Mouse (Mus musculus) forebrain, embryonic 11.5 days (tissue): ENCODE results near the gene Ccl28. TPM values are rescaled to one million over a fixed set of nuclear protein-coding genes. Genes with fewer than 3 reads are reported as not detected.
A peak's percentile ranks its signal among the peaks of the same experiment; 100 is the strongest.
"Not testable (repeated sequence)": the region's sequence is repeated elsewhere in the genome, so short reads cannot be mapped to it uniquely, and the experiment has no call there.

Source experiments
- ATAC-seq: fragments of 200-750 bp; cut with Nextera tagmentation; replicated peaks from 2 replicates; pipeline ENCODE4 v1.8.0; 2017; ENCODE audit warnings: moderate TSS enrichment; ENCODE audit not compliant: low FRiP score
- DNase-seq: peaks from one replicate; pipeline ENCODE4 v3.0.0-alpha.2; 2017; ENCODE audit warnings: low spot score
- H3K27ac ChIP-seq: fragments of 300-500 bp; sonication (generic); 2 replicates; pipeline ENCODE4 v1.5.1; 2014; ENCODE audit warnings: low read depth, low read length
- H3K27me3 ChIP-seq: fragments of 300-500 bp; sonication (generic); 2 replicates; pipeline ENCODE4 v1.6.1; 2014; ENCODE audit warnings: mild to moderate bottlenecking, low read length, mixed read lengths; ENCODE audit not compliant: control insufficient read depth, insufficient read depth
- H3K36me3 ChIP-seq: fragments of 300-500 bp; sonication (generic); 2 replicates; pipeline ENCODE4 v1.6.1; 2014; ENCODE audit warnings: mild to moderate bottlenecking, low read length, moderate library complexity, mixed read lengths; ENCODE audit not compliant: control insufficient read depth, insufficient read depth
- H3K4me1 ChIP-seq: fragments of 300-500 bp; sonication (generic); replicated peaks from 2 replicates; pipeline ENCODE4 v1.6.1; 2014; ENCODE audit warnings: low read length, mixed read lengths; ENCODE audit not compliant: control insufficient read depth, insufficient read depth
- H3K4me2 ChIP-seq: fragments of 300-500 bp; sonication (generic); 2 replicates; pipeline ENCODE4 v1.6.1; 2014; ENCODE audit warnings: low read depth, mild to moderate bottlenecking, low read length, moderate library complexity, mixed read lengths; ENCODE audit not compliant: severe bottlenecking
- H3K4me3 ChIP-seq: fragments of 300-500 bp; sonication (generic); 2 replicates; pipeline ENCODE4 v1.5.1; 2014; ENCODE audit warnings: low read depth, low read length
- H3K9ac ChIP-seq: fragments of 300-500 bp; sonication (generic); 2 replicates; pipeline ENCODE4 v1.6.1; 2014; ENCODE audit warnings: low read length
- H3K9me3 ChIP-seq: fragments of 300-500 bp; sonication (generic); 2 replicates; pipeline ENCODE4 v1.6.1; 2016; ENCODE audit warnings: low read length, mixed read lengths; ENCODE audit not compliant: control insufficient read depth
- WGBS: fragments of 180-500 bp; shearing (Covaris S2); extraction: QIAGEN DNeasy Blood & Tissue Kit; methylation state at CpG from one replicate; pipeline ENCODE4 v1.1.7; 2014; 5-methylcytosine and 5-hydroxymethylcytosine counted together
- polyA plus RNA-seq: library from polyadenylated mRNA; unstranded; fragments of >200 nt; fragmentation: Nextera tagmentation; extraction: Ambion mirVana; gene quantifications from 2 replicates; pipeline ENCODE4 v1.2.1, GENCODE M21; 2014

Ccl28 gene
- polyA plus RNA-seq, 1 experiment from 2014 or later = 0.19 TPM

DNA sequence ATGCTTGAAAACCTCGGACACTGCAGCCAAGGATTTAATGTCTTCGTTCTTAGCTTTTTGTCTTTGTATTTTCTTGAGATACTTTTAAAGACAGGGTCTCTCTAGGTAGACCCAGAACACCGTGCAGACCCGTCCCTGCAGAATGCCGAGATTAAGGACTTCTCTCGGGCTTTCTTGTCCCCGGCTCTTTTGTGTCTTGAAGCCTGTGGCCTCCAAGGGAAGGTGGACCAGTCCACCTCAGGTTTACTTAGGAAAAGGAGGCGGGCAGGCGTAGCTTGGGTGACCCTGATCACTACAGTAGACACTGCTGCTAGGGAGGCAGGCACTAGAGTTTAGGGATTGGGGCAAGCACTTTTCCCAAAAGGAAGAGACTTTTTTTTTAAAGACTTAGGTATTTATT, 19.3 kb upstream of the Ccl28 start:
- H3K36me3 ChIP-seq, H3K4me1 ChIP-seq, H3K4me2 ChIP-seq, H3K27ac ChIP-seq, H3K9me3 ChIP-seq, H3K4me3 ChIP-seq, H3K9ac ChIP-seq, H3K27me3 ChIP-seq: not testable (repeated sequence)
- 92% methylated on average over 7 of the region's 9 CpGs for WGBS
- DNase-seq = peak; percentile 58
- peak; percentile 13; the same call in 1 of the 2 replicates for ATAC-seq

DNA sequence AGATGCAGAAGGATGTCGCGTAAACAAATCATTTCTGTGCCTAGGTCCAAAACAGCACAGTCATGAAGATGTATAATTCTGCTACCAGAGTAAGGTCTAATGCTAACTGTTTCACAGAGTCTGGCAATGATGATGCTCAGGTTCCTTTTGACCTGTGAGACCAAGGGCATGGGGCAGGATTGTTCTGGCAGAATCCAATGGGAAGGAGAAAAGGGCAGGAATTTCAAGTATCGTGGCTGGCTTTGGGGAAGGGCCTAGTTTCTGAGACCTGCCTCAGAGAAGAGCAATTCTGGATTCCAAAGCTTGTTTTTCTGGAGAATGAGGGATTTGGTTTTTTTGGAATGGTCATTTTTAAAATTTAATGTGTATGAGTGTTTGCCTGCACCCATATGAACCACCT, 4.8 kb upstream of the Ccl28 start:
- Histone ChIP-seq H3K4me2 (no peak overlapping the region), H3K36me3 (no peaks in the 10 kb centered on the region), H3K27ac (no peak overlapping the region), H3K4me3 (no peak overlapping the region), H3K4me1 (no peaks in the 10 kb centered on the region), H3K9me3 (no peaks in the 10 kb centered on the region; the same call in 1 of the 2 replicates), H3K9ac (no peak overlapping the region), H3K27me3 (no peaks in the 10 kb centered on the region)
- WGBS = 94% methylated on average over 3 of the region's 3 CpGs
- DNase-seq = no peak
- no peak for ATAC-seq

DNA sequence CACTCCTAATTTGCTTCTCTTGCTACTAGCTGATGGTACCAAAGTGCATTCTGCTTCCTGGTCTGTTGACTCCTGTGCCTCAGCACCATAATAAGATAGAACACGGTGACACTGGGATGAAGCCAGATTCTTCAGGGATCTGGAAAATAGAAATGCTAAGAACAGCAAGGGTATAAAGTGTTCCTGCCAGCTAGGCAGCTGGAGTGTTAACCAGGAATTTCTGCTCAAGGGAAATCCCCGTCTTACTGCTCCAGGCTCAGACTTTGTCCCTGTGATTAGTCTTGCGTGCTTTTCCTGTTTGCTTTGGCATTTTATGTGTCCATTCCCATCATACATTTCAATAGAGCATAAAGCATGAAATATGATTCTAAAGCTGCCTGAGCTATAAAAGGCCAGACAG, 3.9 kb upstream of the Ccl28 start:
- Histone ChIP-seq H3K9me3 (no peaks in the 10 kb centered on the region; the same call in 1 of the 2 replicates), H3K27ac (no peak overlapping the region), H3K9ac (no peak overlapping the region), H3K4me3 (no peak overlapping the region), H3K27me3 (no peaks in the 10 kb centered on the region), H3K36me3 (no peaks in the 10 kb centered on the region), H3K4me2 (no peak overlapping the region), H3K4me1 (no peaks in the 10 kb centered on the region)
- ATAC-seq = no peak
- WGBS = 91% methylated on average over 3 of the region's 3 CpGs
- DNase-seq = no peak

DNA sequence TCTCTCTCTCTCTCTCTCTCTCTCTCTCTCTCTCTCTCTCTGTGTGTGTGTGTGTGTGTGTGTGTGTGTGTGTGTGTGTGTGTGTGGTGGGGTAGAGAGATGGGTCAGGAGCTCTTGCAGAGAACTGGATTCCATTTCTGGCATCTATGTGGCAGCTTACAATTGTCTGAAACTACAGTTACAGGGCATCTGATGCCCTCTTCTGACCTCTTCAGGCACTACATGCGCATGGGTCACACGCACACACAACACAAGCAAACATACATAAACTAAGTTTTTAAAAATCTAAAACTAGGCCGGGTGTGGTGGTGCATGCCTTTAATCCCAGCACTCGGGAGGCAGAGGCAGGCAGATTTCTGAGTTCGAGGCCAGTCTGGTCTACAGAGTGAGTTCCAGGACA, 2.3 kb downstream of the Ccl28 start:
- WGBS = 87% methylated on average over 5 of the region's 5 CpGs
- not testable (repeated sequence) for H3K9me3 ChIP-seq, DNase-seq, H3K27me3 ChIP-seq, ATAC-seq, H3K9ac ChIP-seq, H3K4me3 ChIP-seq, H3K27ac ChIP-seq, H3K4me2 ChIP-seq, H3K4me1 ChIP-seq, H3K36me3 ChIP-seq

DNA sequence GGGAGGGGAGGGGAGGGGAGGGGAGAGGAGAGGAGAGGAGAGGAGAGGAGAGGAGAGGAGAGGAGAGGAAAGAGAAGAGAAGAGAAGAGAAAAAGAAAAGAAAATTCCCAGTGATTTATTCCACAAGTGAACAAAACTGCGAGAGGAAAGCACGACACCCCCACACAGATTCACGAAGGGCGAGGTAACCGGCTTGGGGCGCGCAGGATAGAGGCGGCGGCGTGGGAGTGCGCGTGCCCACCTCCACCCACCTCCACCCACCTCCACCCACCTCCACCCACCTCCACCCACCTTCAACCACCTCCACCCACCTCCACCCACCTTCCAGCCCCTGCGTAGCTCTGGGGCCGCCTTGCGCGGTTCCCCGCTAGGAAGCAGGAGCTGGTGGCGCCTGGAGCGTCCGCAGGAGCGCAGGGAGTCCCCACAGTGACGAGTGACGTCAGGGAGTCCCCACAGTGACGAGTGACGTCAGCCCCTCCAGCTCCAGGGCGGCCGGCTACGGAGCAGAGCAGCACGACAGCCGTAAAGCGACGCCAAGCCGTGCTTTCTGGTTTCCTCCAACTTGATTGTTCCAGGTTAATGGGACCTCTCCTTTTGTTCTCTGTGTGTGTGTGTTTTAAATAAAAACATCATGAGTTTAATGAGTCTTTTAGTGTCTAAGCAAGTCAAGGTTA, 8.0 kb downstream of the Ccl28 start:
- Histone ChIP-seq H3K9ac (peak overlapping the region; percentile 47), H3K4me1 (no peaks in the 10 kb centered on the region), H3K4me2 (peak overlapping the region; percentile 48), H3K27me3 (no peaks in the 10 kb centered on the region), H3K9me3 (no peaks in the 10 kb centered on the region), H3K36me3 (no peaks in the 10 kb centered on the region), H3K4me3 (peak overlapping the region; percentile 49), H3K27ac (no peak overlapping the region)
- peak; percentile 95 for ATAC-seq
- DNase-seq = peak; percentile 93
- 16% methylated on average over 31 of the region's 33 CpGs for WGBS

DNA sequence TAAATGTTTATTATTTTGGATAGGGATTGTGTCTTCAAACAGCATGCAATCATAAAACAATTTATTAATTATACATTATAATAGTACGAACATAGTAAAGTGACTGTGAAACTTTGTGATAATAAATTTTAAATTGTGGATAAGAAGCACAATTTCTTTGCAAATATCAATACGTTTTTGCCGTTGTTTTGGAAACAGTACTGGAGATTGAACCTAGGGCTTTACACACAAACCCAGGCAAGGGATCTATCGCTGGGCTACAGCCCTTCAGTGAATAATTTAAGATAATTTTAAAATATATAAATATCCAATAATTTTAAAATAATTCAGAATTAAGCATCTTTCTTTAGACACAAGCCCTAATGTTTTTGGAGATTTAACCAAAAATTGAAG, 8.5 kb downstream of the Ccl28 start:
- ATAC-seq = peak; percentile 63
- Histone ChIP-seq H3K4me1 (no peaks in the 10 kb centered on the region), H3K27ac (no peak overlapping the region), H3K4me2 (no peak overlapping the region; the same call in 1 of the 2 replicates), H3K27me3 (no peaks in the 10 kb centered on the region), H3K4me3 (no peak overlapping the region), H3K36me3 (no peaks in the 10 kb centered on the region), H3K9ac (no peak overlapping the region), H3K9me3 (no peaks in the 10 kb centered on the region)
- 89% methylated on average over 4 of the region's 4 CpGs for WGBS
- no peak for DNase-seq

DNA sequence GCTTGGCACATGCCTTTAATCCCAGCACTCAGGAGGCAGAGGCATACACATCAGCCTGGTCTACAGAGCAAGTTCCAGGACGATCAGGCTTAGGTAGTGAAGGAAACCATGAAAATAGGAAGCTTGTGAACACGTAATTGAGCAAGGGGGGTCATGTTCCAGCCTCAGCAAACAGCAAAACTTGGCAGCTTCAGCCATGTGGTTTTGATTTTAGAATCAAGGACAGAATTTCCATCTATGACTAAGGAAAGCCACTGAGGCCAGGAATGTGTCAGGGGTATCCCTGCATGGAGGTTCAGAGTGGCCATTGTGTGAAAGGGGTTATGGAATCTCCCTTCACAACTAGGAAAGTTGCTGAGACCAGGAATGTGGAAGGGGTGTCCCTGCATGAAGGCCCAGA, 11.9 kb downstream of the Ccl28 start:
- WGBS = 73% methylated on average over 2 of the region's 2 CpGs
- no peaks in the 10 kb centered on the region for H3K36me3 ChIP-seq
- H3K9ac ChIP-seq = no peak overlapping the region
- H3K4me3 ChIP-seq = no peak overlapping the region
- ATAC-seq = no peak
- H3K9me3 ChIP-seq = no peaks in the 10 kb centered on the region
- H3K27me3 ChIP-seq = no peaks in the 10 kb centered on the region
- no peak overlapping the region for H3K27ac ChIP-seq
- no peaks in the 10 kb centered on the region for H3K4me1 ChIP-seq
- no peak for DNase-seq
- H3K4me2 ChIP-seq = no peak overlapping the region

DNA sequence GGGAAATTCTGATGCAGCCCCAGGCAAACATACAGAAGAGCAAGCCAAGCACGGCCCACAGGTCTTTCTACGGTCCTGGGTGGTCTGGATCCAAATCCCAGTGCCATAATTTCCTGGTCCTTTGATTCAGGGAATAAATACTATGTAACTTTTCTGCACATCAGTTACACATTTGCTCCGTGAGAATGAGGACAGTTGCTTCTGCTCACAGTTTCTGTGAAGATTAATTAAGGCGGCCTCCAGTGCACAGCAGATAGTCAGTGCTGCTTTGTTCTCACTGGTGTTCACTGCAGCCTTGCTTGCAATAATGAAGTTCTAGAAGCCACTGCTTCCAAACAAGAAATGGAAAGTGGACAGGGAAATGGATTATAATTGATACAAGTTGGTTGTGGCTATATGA, 14.2 kb downstream of the Ccl28 start:
- WGBS = 80% methylated on average over 4 of the region's 4 CpGs
- H3K27me3 ChIP-seq = no peaks in the 10 kb centered on the region
- no peaks in the 10 kb centered on the region for H3K9me3 ChIP-seq
- no peaks in the 10 kb centered on the region for H3K36me3 ChIP-seq
- no peak overlapping the region for H3K27ac ChIP-seq
- no peaks in the 10 kb centered on the region for H3K4me1 ChIP-seq
- ATAC-seq (no peak), DNase-seq (no peak)
- no peak overlapping the region for H3K9ac ChIP-seq
- H3K4me2 ChIP-seq = no peak overlapping the region
- no peak overlapping the region for H3K4me3 ChIP-seq

DNA sequence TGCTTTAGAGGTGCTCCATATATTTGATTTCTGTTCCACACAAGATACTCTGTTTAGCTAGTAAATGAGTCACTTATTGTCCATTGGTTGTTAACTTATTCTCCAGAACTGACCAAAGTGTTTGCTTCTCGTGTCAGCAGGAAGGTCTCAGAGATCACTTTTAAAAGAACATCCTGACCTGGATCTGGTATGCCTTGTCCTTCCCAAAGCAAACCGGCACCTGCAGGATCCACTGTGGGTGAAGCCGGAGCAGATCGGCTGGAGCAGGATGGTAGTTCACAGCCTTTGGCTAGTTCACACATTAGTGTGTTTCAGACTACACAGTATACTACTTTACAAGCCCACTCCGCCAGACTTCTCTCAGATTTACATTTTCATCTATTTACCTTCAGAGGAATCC, 14.8 kb downstream of the Ccl28 start:
- no peak overlapping the region for H3K9ac ChIP-seq

More for the DNA sequence above, 14.8 kb downstream of the Ccl28 start:
- ATAC-seq (no peak), DNase-seq (no peak)
- H3K4me3 ChIP-seq = no peak overlapping the region
- H3K27me3 ChIP-seq = no peaks in the 10 kb centered on the region
- no peaks in the 10 kb centered on the region for H3K36me3 ChIP-seq
- no peak overlapping the region for H3K4me2 ChIP-seq
- H3K27ac ChIP-seq = no peak overlapping the region
- WGBS = 90% methylated on average over 5 of the region's 5 CpGs
- H3K9me3 ChIP-seq = no peaks in the 10 kb centered on the region
- H3K4me1 ChIP-seq = no peaks in the 10 kb centered on the region
